Mouse (Mus musculus) mouse embryonic stem cell (cell line): ENCODE measurements at regions not wholly inside any gene's neighbourhood (a gene's known extent, or its start where the extent isn't known, plus 50 kb on each side); places are given as distances from the start of the nearest gene placed in this dataset.

Source experiments
- in situ Hi-C, 2 experiments: fragments of 300-500 bp; cut with MboI; formaldehyde crosslinking; loops; 1 replicate in 1 of 2; 3 replicates in 1 of 2; pipeline ENCODE4 v1.14.3; 2019 to 2020; ENCODE audit warnings: low sequenced_read_pairs in 2 of 2, low pct_unique_long_range_greater_than_20kb in 1 of 2, mixed read lengths in 1 of 2; ENCODE audit not compliant: unreplicated experiment in 1 of 2

DNA sequence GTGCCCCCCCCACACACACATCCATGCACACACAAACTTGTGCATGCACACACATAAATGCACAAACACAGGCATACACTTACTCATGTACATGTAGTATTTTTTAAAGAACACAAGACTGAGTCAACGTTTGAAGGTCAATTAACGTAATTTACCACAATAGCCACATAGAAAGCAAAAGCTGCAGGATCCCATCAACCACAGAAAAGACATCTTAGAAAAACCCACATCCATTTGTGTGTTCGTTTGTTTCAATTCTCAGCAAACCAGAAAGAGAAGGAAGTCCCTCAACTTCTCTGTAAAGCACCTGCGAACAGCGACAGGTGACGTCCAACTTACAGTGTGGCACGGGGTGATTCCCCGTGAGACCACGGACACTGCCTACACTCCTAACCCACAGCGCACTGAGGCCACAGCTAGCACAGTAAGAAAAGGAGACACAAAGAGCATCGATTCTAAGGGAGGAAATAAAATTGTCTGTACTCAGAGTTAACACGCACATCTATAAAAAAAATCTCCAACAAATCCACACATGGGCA lies 53.8 kb downstream of the Dio3 start:
- in situ Hi-C loops: no loop called here

GRCm38 (mm10) chr12:110334609-110335008 lies 55.7 kb downstream of the Dio3 start:
- in situ Hi-C loops: no loop called here

DNA sequence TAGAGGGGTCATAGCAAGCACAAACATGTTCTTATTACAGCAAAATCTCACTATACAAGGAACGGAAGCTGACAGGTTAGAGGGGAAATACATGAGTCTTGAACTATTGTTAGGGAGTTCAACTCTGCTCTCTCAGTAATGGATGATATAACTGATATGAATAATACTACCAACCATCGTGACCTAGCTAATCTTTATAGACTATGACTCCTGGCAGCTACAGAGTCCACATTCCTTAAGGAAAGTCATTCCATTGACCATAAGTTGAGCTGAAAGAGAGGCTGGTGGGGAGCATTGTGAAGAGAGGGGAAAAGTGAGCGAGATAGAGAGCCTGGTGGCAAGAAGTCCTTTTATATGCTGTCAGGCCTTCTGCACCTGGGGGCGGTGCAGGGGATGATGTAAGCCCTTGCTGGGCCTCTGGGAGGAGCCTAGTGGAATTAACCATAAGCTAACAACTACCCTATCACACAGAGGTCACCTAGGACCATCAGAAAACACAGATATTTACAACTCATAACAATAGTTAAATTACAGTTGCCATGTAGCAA lies 65.5 kb downstream of the Dio3 start:
- in situ Hi-C loops: no loop called here

- in situ Hi-C loops: no loop called here
Measured at GRCm38 (mm10) chr12:110349621-110350020, 70.8 kb downstream of the Dio3 start.

DNA sequence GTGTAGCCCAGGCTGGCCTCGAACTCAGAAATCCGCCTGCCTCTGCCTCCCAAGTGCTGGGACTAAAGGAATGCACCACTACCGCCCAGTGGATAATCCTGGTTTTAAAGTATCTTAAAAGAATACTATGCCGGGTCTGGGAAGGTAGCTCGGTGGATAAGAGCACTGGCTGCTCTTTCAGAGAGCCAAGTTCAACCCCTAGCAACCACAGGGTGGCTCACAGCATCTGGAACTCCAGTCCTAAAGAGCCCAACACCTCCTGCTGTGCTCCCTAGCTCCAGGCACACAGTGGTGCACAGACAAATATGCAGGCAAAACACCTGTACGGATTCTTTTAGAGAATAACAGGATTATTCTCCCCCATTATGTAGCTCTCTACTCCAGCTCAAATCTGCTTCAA lies 77.0 kb downstream of the Dio3 start:
- in situ Hi-C loops: no loop called here

GRCm38 (mm10) chr12:110367102-110367501 lies 79.8 kb upstream of the Ppp2r5c start:
- in situ Hi-C loops: no loop called here

GRCm38 (mm10) chr12:110367822-110368221 lies 79.1 kb upstream of the Ppp2r5c start:
- in situ Hi-C loops: no loop called here

GRCm38 (mm10) chr12:110371886-110372690 lies 74.8 kb upstream of the Ppp2r5c start:
- in situ Hi-C loops: loop anchor here (10.0 kb wide), 3 partner anchors 127 to 367 kb away; no protein-coding TSS in a partner anchor

GRCm38 (mm10) chr12:110372986-110373385 lies 73.9 kb upstream of the Ppp2r5c start:
- in situ Hi-C loops: loop anchor here (10.0 kb wide), 3 partner anchors 128 to 368 kb away; no protein-coding TSS in a partner anchor

DNA sequence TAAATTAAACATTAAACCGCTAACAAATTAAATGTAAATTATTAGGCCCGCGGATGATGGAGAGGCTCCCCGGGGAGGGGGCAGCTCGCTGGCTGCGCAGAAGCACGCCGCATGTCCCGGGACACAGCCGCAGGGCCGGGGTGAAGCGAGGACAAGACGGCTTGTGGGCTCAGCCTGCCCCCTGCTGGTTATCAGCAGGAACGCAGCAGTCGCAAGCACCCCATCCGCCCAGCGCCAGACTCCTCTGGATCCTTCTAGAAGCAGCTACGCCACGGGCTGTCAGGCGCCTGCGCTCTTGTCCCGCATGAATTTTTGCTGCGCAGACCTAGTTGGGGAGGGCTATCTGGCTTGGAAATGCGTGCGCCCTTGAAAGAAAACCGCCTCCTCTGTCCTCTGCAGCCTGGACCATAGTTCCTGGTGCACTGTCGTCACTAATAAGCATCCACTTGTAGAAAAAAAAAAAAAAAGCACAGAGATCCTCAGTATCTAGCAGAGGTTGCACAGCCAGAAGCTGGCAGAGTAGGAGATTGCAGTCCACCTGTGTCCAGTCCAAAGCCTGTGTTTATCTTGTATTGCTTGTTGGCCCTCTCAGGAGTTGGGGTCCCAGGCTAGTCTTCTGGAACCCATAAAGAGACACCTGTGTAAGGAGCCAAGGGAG lies 73.4 kb upstream of the Ppp2r5c start:
- in situ Hi-C loops: loop anchor here (10.0 kb wide), 3 partner anchors 129 to 369 kb away; no protein-coding TSS in a partner anchor

- in situ Hi-C loops: loop anchor here (10.0 kb wide), 3 partner anchors 130 to 370 kb away; no protein-coding TSS in a partner anchor
Measured at GRCm38 (mm10) chr12:110375139-110375538, 71.8 kb upstream of the Ppp2r5c start.

DNA sequence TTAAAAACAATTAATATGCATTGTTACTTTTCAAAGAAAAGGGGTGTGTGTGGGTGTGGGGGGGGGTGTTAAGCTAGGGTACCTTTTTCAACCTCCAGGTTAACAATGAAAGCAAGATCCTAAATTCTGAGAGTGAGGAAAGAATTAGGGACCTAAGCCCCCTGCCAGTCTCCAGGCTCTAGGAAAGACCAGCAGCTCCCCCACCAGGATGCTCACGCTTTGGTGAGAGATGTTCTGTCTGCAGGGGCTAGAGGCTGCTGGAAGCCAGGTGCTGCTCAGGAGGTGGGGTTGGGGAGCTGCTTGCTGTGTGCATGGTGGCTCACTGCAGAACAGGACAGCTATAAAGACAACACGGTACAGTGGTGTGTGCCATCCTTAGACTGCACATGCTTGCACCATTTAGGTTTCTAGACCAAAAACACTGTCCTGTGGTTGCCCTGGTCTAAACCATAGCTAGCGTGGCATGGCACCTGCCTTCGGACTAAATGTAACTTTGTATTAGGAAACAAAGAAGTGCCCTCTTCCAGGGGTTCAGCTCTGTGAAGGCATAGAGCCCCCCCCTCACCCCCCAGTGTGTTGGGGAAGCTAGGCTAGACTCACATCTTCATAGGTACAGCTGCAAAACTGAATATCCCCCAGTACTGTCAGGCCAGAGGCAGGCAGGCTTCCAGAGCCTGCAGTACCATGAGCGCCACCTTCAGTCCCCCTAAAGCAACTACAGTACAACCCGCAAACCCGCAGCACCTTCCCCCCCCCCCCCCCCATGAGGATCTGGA lies 70.7 kb upstream of the Ppp2r5c start:
- in situ Hi-C loops: loop anchor here (10.0 kb wide), 3 partner anchors 131 to 371 kb away; no protein-coding TSS in a partner anchor

DNA sequence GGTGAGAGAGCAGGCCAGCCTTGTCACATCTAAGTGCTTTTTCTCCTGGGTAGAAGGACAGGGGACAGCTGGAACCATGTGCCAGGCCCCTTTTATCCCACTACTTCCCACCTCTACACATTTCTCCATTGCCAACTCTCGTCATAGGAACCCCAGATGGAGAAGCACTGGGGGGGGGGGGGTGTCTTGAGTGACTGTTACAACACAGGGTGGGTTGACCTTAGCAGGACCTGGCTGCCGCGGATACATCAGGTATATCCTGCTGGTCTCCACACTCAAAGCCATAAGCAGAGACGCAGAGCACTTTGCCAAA lies 70.1 kb upstream of the Ppp2r5c start:
- in situ Hi-C loops: loop anchor here (10.0 kb wide), 3 partner anchors 132 to 372 kb away; no protein-coding TSS in a partner anchor

- in situ Hi-C loops: loop anchor here (10.0 kb wide), 3 partner anchors 133 to 373 kb away; no protein-coding TSS in a partner anchor
Measured at GRCm38 (mm10) chr12:110377306-110377705, 69.6 kb upstream of the Ppp2r5c start.

DNA sequence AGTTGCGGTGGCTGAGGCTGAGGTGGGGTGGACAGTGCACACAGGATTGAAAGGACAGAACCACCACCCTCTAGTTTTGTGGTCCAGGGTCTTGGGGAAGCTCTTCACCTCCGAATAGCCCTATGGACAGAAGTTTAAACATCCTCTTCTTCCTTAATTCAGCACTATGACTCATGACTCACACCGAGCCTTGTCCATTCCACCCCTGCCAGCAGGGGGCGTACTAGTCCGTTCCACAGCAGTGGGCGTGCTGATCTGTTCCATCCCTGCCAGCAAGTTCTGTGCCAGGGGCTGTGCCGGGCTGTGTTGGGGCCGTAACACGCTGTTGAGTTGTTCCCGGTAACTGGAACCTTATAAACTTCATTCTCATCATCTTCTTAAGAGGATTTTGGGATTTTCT lies 69.2 kb upstream of the Ppp2r5c start:
- in situ Hi-C loops: loop anchor here (10.0 kb wide), 3 partner anchors 133 to 373 kb away; no protein-coding TSS in a partner anchor

DNA sequence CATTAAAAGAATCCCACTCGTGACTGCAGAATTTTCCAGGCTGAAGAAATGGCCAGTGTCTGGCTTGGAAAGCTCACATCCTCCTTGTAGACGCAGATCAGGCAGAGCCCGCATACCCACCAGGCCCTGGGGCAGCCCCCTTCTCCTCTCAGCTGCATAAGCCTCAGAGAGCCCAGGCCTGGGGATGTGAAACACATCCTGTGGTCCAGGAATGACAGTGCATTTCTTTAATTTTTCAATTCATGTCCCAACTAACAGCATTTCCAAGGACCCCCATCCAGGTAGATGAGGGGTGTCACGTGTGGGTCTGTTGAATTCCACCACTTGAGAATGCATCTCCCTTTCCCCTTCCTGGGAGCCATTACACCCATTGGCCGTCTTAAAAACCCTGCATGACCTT lies 68.6 kb upstream of the Ppp2r5c start:
- in situ Hi-C loops: loop anchor here (10.0 kb wide), 3 partner anchors 134 to 374 kb away; no protein-coding TSS in a partner anchor

DNA sequence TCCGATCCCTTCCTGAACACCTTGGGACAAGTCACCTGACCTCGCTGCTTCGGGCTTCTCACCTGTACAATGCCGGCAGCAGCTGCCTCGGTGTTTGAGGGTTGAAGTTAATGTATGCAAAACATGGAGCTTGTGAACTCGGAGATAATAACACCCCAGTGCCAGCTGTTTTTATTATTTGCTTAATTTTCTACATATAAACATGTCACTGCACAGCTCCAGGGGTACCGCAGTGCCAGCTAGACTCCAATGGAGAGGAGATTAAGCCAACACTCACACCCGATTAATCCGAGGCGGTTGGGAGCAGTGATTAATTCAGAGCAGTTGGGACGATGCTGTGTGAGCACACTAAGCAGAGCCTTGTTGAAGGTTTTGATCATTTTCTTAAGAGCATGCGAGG lies 67.2 kb upstream of the Ppp2r5c start:
- in situ Hi-C loops: loop anchor here (10.0 kb wide), 3 partner anchors 135 to 375 kb away; no protein-coding TSS in a partner anchor
